Mouse (Mus musculus): ENCODE data around the gene Bbc3. TPM values are rescaled to one million over a fixed set of nuclear protein-coding genes. Genes with fewer than 3 reads are reported as not detected.

Bbc3 gene
- total and polyA plus RNA-seq, 3 experiments: 23.2 to 61.7 (median 23.3) TPM

DNA sequence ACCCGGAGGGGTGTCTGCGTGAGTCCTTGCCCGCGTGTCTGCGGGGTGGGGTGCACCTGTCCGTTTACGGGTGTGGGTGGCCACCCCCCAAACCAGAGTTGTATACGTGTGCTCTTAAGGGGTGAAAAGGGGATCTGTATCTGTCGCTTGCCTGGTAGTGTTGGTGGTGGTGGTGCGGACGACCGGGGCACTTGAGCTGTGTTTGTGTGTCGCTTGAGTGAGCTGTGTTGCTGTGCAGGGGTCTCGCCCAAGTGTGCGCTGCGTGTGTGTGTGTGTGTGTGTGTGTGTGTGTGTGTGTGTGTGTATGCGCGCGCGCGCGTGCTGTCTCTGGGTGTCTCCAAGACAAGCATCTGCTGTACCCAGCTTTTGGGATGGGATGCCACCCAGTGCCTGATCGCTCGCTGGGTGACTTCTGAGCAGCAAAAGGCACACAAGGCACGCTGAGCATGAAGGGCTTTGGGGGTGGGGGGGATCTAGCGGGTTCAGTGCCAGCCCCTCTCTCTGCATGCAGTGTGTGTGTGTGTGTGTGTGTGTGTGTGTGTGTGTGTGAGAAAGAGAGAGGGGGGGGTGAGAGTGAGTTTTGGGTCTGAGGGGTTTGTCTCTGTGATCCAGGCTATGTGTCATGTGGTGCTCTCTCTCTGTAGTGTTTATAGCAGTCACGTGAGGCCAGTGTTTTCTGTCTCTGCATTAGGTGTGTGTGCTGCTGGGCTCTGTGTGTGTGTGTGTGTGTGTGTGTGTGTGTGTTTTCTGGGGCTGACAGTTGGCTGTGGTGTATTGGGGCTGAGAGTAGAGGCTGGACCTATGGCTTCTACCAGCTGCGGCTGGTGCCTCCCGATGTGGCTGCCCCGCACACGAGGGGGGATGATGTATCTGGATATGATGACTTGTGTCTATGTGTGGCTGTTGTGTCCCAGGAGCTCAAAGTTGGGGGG lies 2.6 kb downstream of the Bbc3 start:
- peak; percentile 54 for DNase-seq (ENCODE audit: extremely low read depth)
- dilution Hi-C loops (cut with MboI; ENCODE audit: extremely low pct_ligation_motif_present, extremely low pct_unique_long_range_greater_than_20kb, low sequenced_read_pairs) (no loop called here), in situ Hi-C loops (cut with MboI; ENCODE audit: low pct_ligation_motif_present, low pct_unique_long_range_greater_than_20kb, low sequenced_read_pairs) (no loop called here)
- Histone ChIP-seq H3K27me3 (replicated peaks) (no peaks in the 10 kb centered on the region), H3K9me3 (replicated peaks; ENCODE audit: low read length) (no peaks in the 10 kb centered on the region), H3K9ac (ENCODE audit: insufficient read depth, low read depth) (peak overlapping the region; percentile 100), H3K4me1 (ENCODE audit: control insufficient read depth in 1 of 2, insufficient read depth in 2 of 2) (peaks cover 10 to 46% of the 10 kb centered on the region in 2 experiments), H3K79me2 (replicated peaks; ENCODE audit: control insufficient read depth, extremely low read depth, insufficient read depth, poor library complexity, severe bottlenecking) (peaks cover 37% of the 10 kb centered on the region), H3K36me3 (replicated peaks in 1 of 2; ENCODE audit: control insufficient read depth in 1 of 2, insufficient read depth in 1 of 2, low read length in 1 of 2) (peaks cover 12 to 20% of the 10 kb centered on the region in 2 experiments), H3K27ac (ENCODE audit: insufficient read depth, low read depth) (peak overlapping the region; percentile 96), H3K4me3 (replicated peaks in 1 of 3; ENCODE audit: low read depth in 2 of 3, low read length in 2 of 3, poor library complexity in 1 of 3) (peak overlapping the region; percentile 98 to 100 (median 99)), H3K4me2 (ENCODE audit: insufficient read depth, low read depth, poor library complexity, severe bottlenecking) (peak overlapping the region; percentile 65)
- TF ChIP-seq MEF2A (IDR thresholded peaks at IDR 0.05; ENCODE audit: borderline replicate concordance, low read depth, low read length) (0 out of 2 replicates have a peak, but pooled peaks have one; percentile 10), USF2 (conservative IDR thresholded peaks at IDR 0.05; ENCODE audit: low read depth, low read length) (peak; percentile 70), ZMIZ1 (IDR thresholded peaks at IDR 0.05; ENCODE audit: low read depth, low read length) (0 out of 2 replicates have a peak, but pooled peaks have one; percentile 31), ZC3H11A (IDR thresholded peaks at IDR 0.05; ENCODE audit: low read depth, low read length) (no peak), MXI1 (IDR thresholded peaks at IDR 0.05; ENCODE audit: low read depth, low read length) (peak; percentile 91), TBP (conservative IDR thresholded peaks at IDR 0.05; ENCODE audit: low read depth, low read length) (no peak), TCF12 (IDR thresholded peaks at IDR 0.05; ENCODE audit: low read depth, low read length) (0 out of 2 replicates have a peak, but pooled peaks have one; percentile 26), MAX (IDR thresholded peaks at IDR 0.05; ENCODE audit: low read length) (peak; percentile 88), BHLHE40 (IDR thresholded peaks at IDR 0.05; ENCODE audit: low read depth, low read length) (peak; percentile 94), MYC (IDR thresholded peaks at IDR 0.05; ENCODE audit: low read depth, low read length) (0 out of 2 replicates have a peak, but pooled peaks have one; percentile 54), MAZ (IDR thresholded peaks at IDR 0.05; ENCODE audit: low read depth, low read length) (peak; percentile 80), HCFC1 (IDR thresholded peaks at IDR 0.05; ENCODE audit: low read depth, low read length) (no peak), SIN3A (IDR thresholded peaks at IDR 0.05; ENCODE audit: low read length) (peak; percentile 89; the same call in 1 of the 2 replicates), ELF1 (IDR thresholded peaks at IDR 0.05; ENCODE audit: low read depth, low read length) (no peak), CHD1 (IDR thresholded peaks at IDR 0.05; ENCODE audit: low read depth, low read length) (peak; percentile 30), POLR2A (IDR thresholded peaks at IDR 0.05; ENCODE audit: low read depth, low read length) (peak; percentile 21; the same call in 1 of the 2 replicates), USF1 (IDR thresholded peaks at IDR 0.05; ENCODE audit: low read depth, low read length) (peak; percentile 77), ETS1 (conservative IDR thresholded peaks at IDR 0.05; ENCODE audit: low read depth, low read length) (peak; percentile 36; the same call in 1 of the 2 replicates), POLR2AphosphoS2 (IDR thresholded peaks at IDR 0.05; ENCODE audit: low read depth, low read length) (no peak), IRF4 (IDR thresholded peaks at IDR 0.05; ENCODE audit: low read depth, low read length) (no peak)

Measured in CH12.LX (cell line).